18 mouse cellular contexts compared by ENCODE assay signal in the genomic region with DNA sequence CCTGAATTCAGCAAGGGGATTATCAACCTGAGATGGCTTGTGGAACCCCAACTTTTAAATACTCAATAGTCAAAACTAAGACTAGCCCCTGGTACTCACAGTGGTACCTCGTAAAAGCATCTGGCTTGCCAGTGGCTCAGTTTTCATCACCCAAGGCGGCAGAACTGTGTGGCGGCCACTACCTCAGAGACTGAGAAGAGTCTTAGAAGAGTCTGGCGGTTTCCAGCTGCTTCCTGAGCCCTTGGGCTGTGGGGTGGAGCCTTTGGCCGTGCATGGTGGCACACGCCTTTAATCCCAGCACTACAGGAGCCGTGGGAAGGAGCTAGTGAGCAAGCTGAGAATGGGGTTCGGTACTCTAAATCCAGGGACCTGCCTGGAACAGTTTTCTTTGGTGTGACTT. TPM values are rescaled to one million over a fixed set of nuclear protein-coding genes. Genes with fewer than 3 reads are reported as not detected.
DNase-seq lines count a peak whose midpoint lies in the region; ATAC-seq and TF ChIP-seq lines count a peak whose summit lies in the region.
"Had no signal": no experiment of that assay in that cellular context is flagged by ENCODE, and none has a peak within 500 bp of the region (broad histone marks: within the 10 kb centered on the region; RNA-seq: fewer than 3 reads in every experiment).

No protein-coding gene starts in this region.

- peaks cover 31% of the 10 kb centered on the region for H3K27me3 ChIP-seq in liver, embryonic 12.5 days (replicated peaks)
- H3K27me3 ChIP-seq in liver, embryonic 11.5 days (replicated peaks; ENCODE audit: control insufficient read depth, insufficient read depth, low read length) = 0 out of 2 replicates have a peak, but pooled peaks cover 2% of the 10 kb centered on the region
- no peaks in the 10 kb centered on the region; the same call in 1 of the 2 replicates for H3K27me3 ChIP-seq in cerebellum, adult 2 months (ENCODE audit: control insufficient read depth, insufficient read depth, low read length)
- H3K27me3 ChIP-seq in heart, embryonic 11.5 days (ENCODE audit: control insufficient read depth, insufficient read depth, low read length) = peaks cover 3% of the 10 kb centered on the region; the same call in 1 of the 2 replicates

- TF ChIP-seq CTCF in cerebellum, adult 2 months (IDR thresholded peaks at IDR 0.05; ENCODE audit: borderline replicate concordance, insufficient read depth, low read depth, low read length) = no peak

- peaks cover 4% of the 10 kb centered on the region; the same call in 1 of the 2 replicates for H3K9me3 ChIP-seq in liver, embryonic 12.5 days (replicated peaks)
- H3K9me3 ChIP-seq in liver, embryonic 11.5 days (ENCODE audit: control insufficient read depth, low read length) = no peaks in the 10 kb centered on the region
- no peaks in the 10 kb centered on the region for H3K9me3 ChIP-seq in heart, embryonic 11.5 days (replicated peaks; ENCODE audit: control insufficient read depth, low read length)

- TF ChIP-seq POLR2A in cerebellum, adult 2 months (IDR thresholded peaks at IDR 0.05; ENCODE audit: borderline replicate concordance, insufficient read depth, low read length) = no peak

- H3K4me2 ChIP-seq in liver, embryonic 12.5 days = 0 out of 2 replicates have a peak overlapping the region, but pooled peaks have one; percentile 11
- no peak overlapping the region for H3K4me2 ChIP-seq in liver, embryonic 11.5 days
- no peak overlapping the region for H3K4me2 ChIP-seq in heart, embryonic 11.5 days
- H3K4me2 ChIP-seq: midbrain, embryonic 12.5 days had no signal

- no peak for ATAC-seq in liver, embryonic 12.5 days
- ATAC-seq in liver, embryonic 11.5 days (replicated peaks; ENCODE audit: low FRiP score) = no peak
- ATAC-seq in common myeloid progenitor, adult 5-6 weeks (replicated peaks; ENCODE audit: low read depth, poor library complexity, severe bottlenecking) = peak; percentile 48
- 0 out of 2 replicates have a peak, but pooled peaks have one; percentile 11 for ATAC-seq in monocyte, adult 5-6 weeks (replicated peaks; ENCODE audit: insufficient number of reproducible peaks, low FRiP score, low TSS enrichment, poor library complexity, severe bottlenecking)
- ATAC-seq in heart, embryonic 11.5 days (replicated peaks; ENCODE audit: insufficient number of reproducible peaks, low FRiP score, low TSS enrichment) = no peak

- H3K36me3 ChIP-seq in liver, embryonic 12.5 days = no peaks in the 10 kb centered on the region
- H3K36me3 ChIP-seq in liver, embryonic 11.5 days (ENCODE audit: control insufficient read depth, insufficient read depth, low read length) = no peaks in the 10 kb centered on the region
- H3K36me3 ChIP-seq in heart, embryonic 11.5 days (ENCODE audit: control insufficient read depth, insufficient read depth, low read length) = no peaks in the 10 kb centered on the region
- H3K36me3 ChIP-seq: forebrain, embryonic 10.5 days; G1E; midbrain, embryonic 12.5 days had no signal

- peaks cover 8% of the 10 kb centered on the region; the same call in 1 of the 2 replicates for H3K4me1 ChIP-seq in liver, embryonic 12.5 days
- peaks cover 3% of the 10 kb centered on the region; the same call in 1 of the 2 replicates for H3K4me1 ChIP-seq in liver, embryonic 11.5 days (replicated peaks; ENCODE audit: control insufficient read depth, insufficient read depth, low read length)
- no peaks in the 10 kb centered on the region for H3K4me1 ChIP-seq in cerebellum, adult 2 months (ENCODE audit: control insufficient read depth, insufficient read depth, low read length)
- H3K4me1 ChIP-seq in heart, embryonic 11.5 days (ENCODE audit: control insufficient read depth, insufficient read depth, low read length) = no peaks in the 10 kb centered on the region

- H3K27ac ChIP-seq in liver, embryonic 12.5 days = no peak overlapping the region
- H3K27ac ChIP-seq in liver, embryonic 11.5 days (ENCODE audit: low read depth, low read length) = no peak overlapping the region
- no peak overlapping the region for H3K27ac ChIP-seq in cerebellum, adult 2 months (ENCODE audit: insufficient read depth, low read length)
- no peak overlapping the region for H3K27ac ChIP-seq in heart, embryonic 11.5 days (ENCODE audit: low read depth, low read length)
- H3K27ac ChIP-seq: forebrain, embryonic 10.5 days; midbrain, embryonic 12.5 days had no signal

- WGBS in liver, embryonic 12.5 days (ENCODE audit: insufficient replicate concordance) = 16% methylated on average over 8 of the region's 8 CpGs
- WGBS in liver, embryonic 11.5 days = 18% methylated on average over 8 of the region's 8 CpGs
- 28% methylated on average over 8 of the region's 8 CpGs for WGBS in cerebellum, adult 2 months
- 22% methylated on average over 8 of the region's 8 CpGs for WGBS in heart, embryonic 11.5 days (ENCODE audit: insufficient replicate concordance)

- no peak overlapping the region for H3K9ac ChIP-seq in liver, embryonic 12.5 days
- H3K9ac ChIP-seq in liver, embryonic 11.5 days (ENCODE audit: low read depth, low read length) = no peak overlapping the region
- H3K9ac ChIP-seq in heart, embryonic 11.5 days (ENCODE audit: low read depth, low read length) = no peak overlapping the region
- H3K9ac ChIP-seq: midbrain, embryonic 12.5 days had no signal

- H3K4me3 ChIP-seq in liver, embryonic 12.5 days = no peak overlapping the region
- H3K4me3 ChIP-seq in liver, embryonic 11.5 days (ENCODE audit: low read depth, low read length) = no peak overlapping the region
- H3K4me3 ChIP-seq in cerebellum, adult 2 months (replicated peaks; ENCODE audit: insufficient read depth, low read depth, low read length) = no peak overlapping the region
- H3K4me3 ChIP-seq in heart, embryonic 11.5 days (ENCODE audit: low read depth, low read length) = no peak overlapping the region
- H3K4me3 ChIP-seq: forebrain, embryonic 10.5 days; midbrain, embryonic 12.5 days had no signal

- no peak for DNase-seq in liver, embryonic 11.5 days (ENCODE audit: low spot score)
- peak; percentile 65 for DNase-seq in CD4-positive, CD25-positive, alpha-beta regulatory T cell, adult 2 months (ENCODE audit: low read depth, low spot score)
- no peak for DNase-seq in cerebellum, adult 18-20 months
- no peak for DNase-seq in cerebellum, adult 2 months
- DNase-seq: adrenal gland, adult 8-10 months; cerebellum, postnatal 10 days; gastrocnemius, postnatal 14 days; heart, postnatal 4 days; kidney, postnatal 25 days had no signal

RNA-seq across cellular contexts. Expression of a gene that starts 25.0 kb away (rescaled TPM):
- 29.7 and 30.3 TPM in 2 replicates for polyA plus RNA-seq in liver, embryonic 12.5 days (2016; fragmentation: Nextera tagmentation; extraction: Ambion mirVana)
- polyA plus RNA-seq in liver, embryonic 11.5 days (2014; fragmentation: Nextera tagmentation; extraction: Ambion mirVana) = 52.1 and 58.7 TPM in 2 replicates
- total RNA-seq in common myeloid progenitor, adult 5-6 weeks (2017) = 30.6 and 33.2 TPM in 2 replicates
- 12.6 to 37.4 TPM (median 13.3 TPM) in 3 replicates for total RNA-seq in monocyte, adult 5-6 weeks (2017)
- polyA plus RNA-seq in cerebellum, adult 2 months (2012; rRNA removed) = 103 and 109 TPM in 2 replicates
- 63.0 and 66.0 TPM in 2 replicates for polyA plus RNA-seq in heart, embryonic 11.5 days (2014; fragmentation: Nextera tagmentation; extraction: Ambion mirVana)

RNA-seq across cellular contexts. Expression of a gene that starts 36.4 kb away (rescaled TPM):
- 0.94 and 1.7 TPM in 2 replicates for polyA plus RNA-seq in liver, embryonic 12.5 days (2016; fragmentation: Nextera tagmentation; extraction: Ambion mirVana)
- 2.1 TPM in 2 replicates for polyA plus RNA-seq in liver, embryonic 11.5 days (2014; fragmentation: Nextera tagmentation; extraction: Ambion mirVana)
- total RNA-seq in common myeloid progenitor, adult 5-6 weeks (2017) = 0.18 TPM in 1 of 2 replicates, not detected in the other
- 3.1 to 12.6 TPM (median 7.4 TPM) in 3 replicates for total RNA-seq in monocyte, adult 5-6 weeks (2017)
- 428 and 462 TPM in 2 replicates for polyA plus RNA-seq in cerebellum, adult 2 months (2012; rRNA removed)
- polyA plus RNA-seq in heart, embryonic 11.5 days (2014; fragmentation: Nextera tagmentation; extraction: Ambion mirVana) = 16.5 and 21.9 TPM in 2 replicates

RNA-seq across cellular contexts. Expression of a gene that starts 39.9 kb away (rescaled TPM):
- 2.1 and 3.2 TPM in 2 replicates for polyA plus RNA-seq in liver, embryonic 12.5 days (2016; fragmentation: Nextera tagmentation; extraction: Ambion mirVana)
- 8.2 and 9.1 TPM in 2 replicates for polyA plus RNA-seq in liver, embryonic 11.5 days (2014; fragmentation: Nextera tagmentation; extraction: Ambion mirVana)
- total RNA-seq in common myeloid progenitor, adult 5-6 weeks (2017) = not detected in 2 replicates
- total RNA-seq in monocyte, adult 5-6 weeks (2017) = 1.4 TPM in 1 of 3 replicates, not detected in the others
- polyA plus RNA-seq in cerebellum, adult 2 months (2012; rRNA removed) = 0.87 and 2.1 TPM in 2 replicates
- 6.6 and 10.3 TPM in 2 replicates for polyA plus RNA-seq in heart, embryonic 11.5 days (2014; fragmentation: Nextera tagmentation; extraction: Ambion mirVana)
- total RNA-seq: adrenal gland, adult 8-10 months; G1E; gastrocnemius, postnatal 14 days; neutrophil, adult 5-6 weeks had no signal
- polyA plus RNA-seq: G1E had no signal

RNA-seq across cellular contexts. Expression of a gene that starts 48.8 kb away (rescaled TPM):
- not detected in 2 replicates for polyA plus RNA-seq in liver, embryonic 12.5 days (2016; fragmentation: Nextera tagmentation; extraction: Ambion mirVana)
- polyA plus RNA-seq in liver, embryonic 11.5 days (2014; fragmentation: Nextera tagmentation; extraction: Ambion mirVana) = not detected in 2 replicates
- not detected in 2 replicates for total RNA-seq in common myeloid progenitor, adult 5-6 weeks (2017)
- total RNA-seq in monocyte, adult 5-6 weeks (2017) = 0.68 TPM in 1 of 3 replicates, not detected in the others
- not detected in 2 replicates for polyA plus RNA-seq in cerebellum, adult 2 months (2012; rRNA removed)
- not detected in 2 replicates for polyA plus RNA-seq in heart, embryonic 11.5 days (2014; fragmentation: Nextera tagmentation; extraction: Ambion mirVana)
- total RNA-seq: adrenal gland, adult 8-10 months; G1E; gastrocnemius, postnatal 14 days; heart, postnatal 4 days; left cerebral cortex, postnatal 10 days; neutrophil, adult 5-6 weeks had no signal
- polyA plus RNA-seq: forebrain, embryonic 10.5 days; G1E had no signal

RNA-seq across cellular contexts. Expression of a gene that starts 51.0 kb away (rescaled TPM):
- polyA plus RNA-seq in liver, embryonic 12.5 days (2016; fragmentation: Nextera tagmentation; extraction: Ambion mirVana) = not detected in 2 replicates
- polyA plus RNA-seq in liver, embryonic 11.5 days (2014; fragmentation: Nextera tagmentation; extraction: Ambion mirVana) = not detected in 2 replicates
- total RNA-seq in common myeloid progenitor, adult 5-6 weeks (2017) = not detected in 2 replicates
- total RNA-seq in monocyte, adult 5-6 weeks (2017) = not detected in 3 replicates
- polyA plus RNA-seq in cerebellum, adult 2 months (2012; rRNA removed) = not detected in 2 replicates
- polyA plus RNA-seq in heart, embryonic 11.5 days (2014; fragmentation: Nextera tagmentation; extraction: Ambion mirVana) = not detected in 2 replicates
- total RNA-seq: adrenal gland, adult 8-10 months; G1E; gastrocnemius, postnatal 14 days; heart, postnatal 4 days; left cerebral cortex, postnatal 10 days; neutrophil, adult 5-6 weeks had no signal
- polyA plus RNA-seq: forebrain, embryonic 10.5 days; G1E; midbrain, embryonic 12.5 days had no signal

Comparison
In these comparisons a context has a peak if more than half of its experiments do, and no peak if none do; other contexts are left out.
1. ATAC-seq: peak in common myeloid progenitor, adult 5-6 weeks (single experiment) and monocyte, adult 5-6 weeks (single experiment); none in liver, embryonic 12.5 days (single experiment), liver, embryonic 11.5 days (single experiment) and heart, embryonic 11.5 days (single experiment).
2. RNA of a gene that starts 36.4 kb away (polyA plus RNA-seq): 428 to 462 TPM in cerebellum, adult 2 months; 16.5 to 21.9 TPM in heart, embryonic 11.5 days, 2.1 TPM in liver, embryonic 11.5 days and 0.94 to 1.7 TPM in liver, embryonic 12.5 days; every median in the first group is over 10 times any median in the second.